Mouse (Mus musculus) retina, postnatal 1 day (tissue): ENCODE measurements around the gene Gmcl1.

Source experiments
- DNase-seq: peaks from one replicate; pipeline ENCODE4 v3.0.0-alpha.2; 2012

Gene Gmcl1

DNA sequence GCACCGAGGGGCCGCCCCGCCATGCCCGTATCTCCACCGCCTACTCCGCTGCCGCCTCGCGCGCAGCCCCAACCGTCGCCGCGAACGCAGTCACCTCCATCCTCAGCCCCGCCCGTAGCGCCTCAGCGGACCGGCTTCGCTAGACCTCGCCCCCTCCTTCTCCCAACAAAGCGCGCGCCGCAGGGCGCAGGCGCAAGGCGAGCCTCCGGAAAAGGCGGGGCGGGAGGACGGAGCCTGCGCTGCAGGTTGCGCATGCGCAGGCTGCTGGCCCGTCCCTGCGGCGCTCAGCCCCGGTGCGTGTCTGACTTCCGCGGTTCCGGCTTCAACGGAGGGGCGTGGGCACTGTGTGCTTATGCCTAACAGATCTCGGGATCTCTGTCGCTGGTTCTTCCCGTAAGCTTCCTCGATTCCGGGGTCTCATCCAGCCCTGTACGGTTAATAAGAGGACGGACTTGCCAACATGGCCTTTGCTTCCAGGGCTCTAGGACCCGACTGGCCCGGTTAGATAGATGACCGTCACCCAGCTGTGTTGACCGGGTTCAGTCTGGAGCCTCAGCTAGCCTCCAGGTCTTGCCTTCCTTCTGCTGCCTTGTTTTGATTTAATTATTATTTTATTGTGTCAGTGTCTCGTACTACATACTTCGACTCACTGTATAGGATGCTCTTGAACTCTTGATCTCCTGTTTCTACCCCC lies at the start of gene Gmcl1:
Gene Gmcl1, minus strand, starts transcription at position 201 of the 694 bp plus-strand sequence.
- peak; percentile 98 for DNase-seq

DNA sequence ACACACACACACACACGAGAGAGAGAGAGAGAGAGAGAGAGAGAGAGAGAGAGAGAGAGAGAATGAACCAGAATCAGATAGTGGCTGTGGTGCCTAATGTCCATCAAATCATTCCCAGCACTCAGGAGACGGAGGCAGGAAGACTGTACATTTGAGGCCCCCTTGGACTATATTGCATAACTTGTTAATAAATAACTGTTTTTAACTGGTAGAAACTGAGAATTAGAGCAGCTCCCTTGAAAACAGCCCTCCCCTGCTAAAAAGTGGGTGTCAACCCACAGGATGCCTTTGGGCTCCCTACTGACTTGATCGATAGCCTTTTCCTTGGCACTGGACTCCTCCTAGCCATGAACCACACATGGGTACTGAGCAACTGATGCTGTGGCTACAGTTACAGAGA lies 49.2 kb upstream of the Gmcl1 start:
- no peak for DNase-seq

DNA sequence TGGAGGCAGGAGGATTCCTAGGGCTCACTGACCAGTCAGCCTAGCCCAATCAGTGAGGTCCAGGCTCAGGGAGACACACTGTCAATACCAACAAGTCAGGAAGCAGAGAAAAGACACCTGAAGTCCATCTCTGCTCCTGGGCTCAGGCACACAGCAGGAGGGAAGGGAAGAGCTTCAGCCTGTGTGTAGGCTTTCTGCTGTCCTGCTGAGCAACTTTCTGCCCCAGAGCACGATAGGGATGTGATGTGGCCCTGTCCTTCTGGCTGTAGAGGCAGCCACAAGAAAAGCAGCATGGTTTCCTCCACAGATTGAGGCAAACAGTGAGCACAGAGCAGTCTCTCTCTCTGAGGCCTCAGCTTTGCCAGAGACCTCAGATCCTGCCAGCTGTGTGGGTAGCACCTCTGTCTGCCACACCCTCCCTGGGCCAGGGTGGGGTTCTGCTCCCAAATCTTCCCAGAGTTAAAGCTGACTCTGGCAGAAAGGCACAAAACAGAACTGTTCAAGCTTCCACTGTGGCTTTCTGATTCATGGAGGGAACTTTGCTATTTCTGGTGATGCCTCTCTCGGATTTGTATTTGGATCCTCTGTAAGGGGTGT lies 48.3 kb upstream of the Gmcl1 start:
- DNase-seq: no peak

DNA sequence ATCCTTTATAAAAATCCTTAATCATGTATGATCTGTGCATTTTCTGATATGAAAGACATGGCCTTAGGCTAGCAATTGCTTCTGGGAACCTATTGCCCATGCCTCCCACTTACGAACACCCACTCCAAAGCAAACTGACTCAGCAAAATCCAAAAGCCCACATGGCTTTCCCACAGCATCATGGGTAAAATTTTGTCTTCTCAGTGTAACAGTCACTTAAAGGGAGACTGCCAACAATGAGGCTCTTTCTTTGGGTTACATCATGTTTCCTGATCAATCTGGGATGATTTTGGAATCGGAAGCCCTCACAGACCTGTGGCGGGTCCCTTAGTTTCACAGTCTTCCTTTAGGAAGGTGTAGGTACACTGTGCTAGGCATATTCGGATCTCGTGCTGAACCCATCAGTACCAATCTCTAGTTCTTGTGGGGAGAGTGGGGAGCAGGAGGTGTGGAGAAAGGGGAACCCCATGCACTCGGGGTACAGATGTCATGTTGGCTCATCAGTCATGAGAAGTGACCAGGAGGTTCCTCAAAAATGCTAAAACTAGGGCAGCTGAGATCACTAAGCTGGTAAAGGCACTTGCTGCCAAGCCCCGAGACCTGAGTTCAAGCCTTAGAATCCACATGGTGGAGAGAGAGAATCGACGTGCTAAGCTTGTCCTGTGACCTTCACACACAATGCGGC lies 45.9 kb upstream of the Gmcl1 start:
- no peak for DNase-seq

DNA sequence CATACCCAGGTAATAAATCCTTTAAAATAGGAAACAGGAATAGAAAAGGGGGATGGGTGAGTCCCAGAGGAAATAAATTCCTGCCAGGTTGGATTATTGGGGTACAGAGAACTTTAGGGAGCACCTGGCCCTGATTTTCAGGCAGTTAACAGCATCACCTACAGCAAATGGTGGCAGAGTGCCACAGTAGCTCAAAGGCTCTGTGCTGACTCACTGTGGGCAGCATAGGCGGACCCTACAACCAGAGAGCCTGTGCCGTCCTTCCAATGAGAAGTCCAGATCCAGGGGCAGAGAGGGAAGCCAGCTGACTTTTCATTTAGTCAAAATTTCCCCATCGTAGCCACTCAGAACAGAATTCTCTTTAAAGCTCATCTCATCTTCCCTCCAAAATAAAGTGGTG lies 44.0 kb upstream of the Gmcl1 start:
- no peak for DNase-seq

DNA sequence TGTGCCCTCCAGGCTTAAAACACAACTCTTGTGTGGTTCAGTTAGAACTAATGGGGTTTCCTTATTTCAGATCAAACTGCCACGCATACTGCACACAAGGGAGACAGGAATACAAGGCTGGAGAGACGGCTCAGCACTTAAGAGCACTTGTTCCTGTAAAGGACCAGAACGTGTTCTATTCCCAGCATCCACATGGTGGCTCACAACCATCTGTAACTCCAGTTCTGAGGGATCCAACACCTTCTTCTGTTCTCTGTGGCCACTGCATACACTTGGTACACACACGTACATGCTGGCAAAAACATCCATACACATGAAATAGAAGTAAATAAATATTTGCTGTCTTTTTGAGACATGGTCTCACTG lies 43.5 kb upstream of the Gmcl1 start:
- DNase-seq: no peak

DNA sequence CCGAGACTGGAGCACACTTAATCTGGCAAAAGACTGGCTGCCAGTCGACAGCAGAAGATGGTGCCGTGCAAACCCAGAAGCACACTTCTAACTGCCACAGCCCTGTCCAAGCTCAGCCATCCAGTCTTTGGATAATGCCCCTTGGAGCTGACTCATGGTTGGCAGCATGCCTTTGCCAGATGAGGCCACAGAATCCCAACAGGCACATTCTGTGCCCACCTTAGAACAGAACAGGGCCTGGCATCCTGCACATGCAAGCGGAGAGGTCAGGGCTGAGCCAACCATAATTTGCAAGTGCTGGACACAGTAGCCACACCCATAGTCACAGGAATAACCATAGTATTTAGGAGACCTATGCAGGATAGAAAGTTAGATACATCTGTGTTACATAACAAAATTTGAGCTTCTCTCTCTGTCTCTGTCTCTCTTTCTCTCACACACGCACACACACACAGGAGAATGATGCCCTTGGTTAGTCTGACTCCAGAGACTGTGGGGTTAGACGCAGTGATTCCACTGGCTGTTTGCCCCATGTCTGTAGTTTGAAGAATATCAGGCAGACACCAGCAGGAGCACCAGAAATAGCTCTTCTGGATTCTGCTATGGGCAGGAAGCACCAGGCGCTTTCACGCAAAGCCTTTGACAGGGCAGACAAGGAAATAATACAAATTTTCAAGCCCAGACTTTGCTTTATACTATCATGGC lies 43.0 kb upstream of the Gmcl1 start:
- DNase-seq: no peak

DNA sequence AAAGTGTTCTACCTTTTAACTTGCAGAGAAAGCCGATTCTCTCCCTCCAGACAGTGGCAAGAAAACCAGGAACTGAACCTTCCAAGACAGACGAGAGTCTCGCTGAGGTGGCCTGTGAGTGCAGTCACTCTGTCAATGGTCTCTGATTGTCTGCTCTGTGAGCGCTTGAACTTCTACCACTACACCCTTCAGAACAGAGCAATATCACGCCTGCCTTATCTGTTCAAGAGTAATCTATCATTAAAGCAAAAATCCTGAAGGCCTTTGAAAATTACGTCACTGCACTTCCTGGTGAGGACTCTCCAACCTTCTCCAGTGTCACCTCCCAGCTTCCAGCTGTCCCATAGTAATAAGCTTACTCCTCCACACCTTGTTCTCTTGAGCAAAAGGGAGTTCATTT lies 41.8 kb upstream of the Gmcl1 start:
- no peak for DNase-seq

DNA sequence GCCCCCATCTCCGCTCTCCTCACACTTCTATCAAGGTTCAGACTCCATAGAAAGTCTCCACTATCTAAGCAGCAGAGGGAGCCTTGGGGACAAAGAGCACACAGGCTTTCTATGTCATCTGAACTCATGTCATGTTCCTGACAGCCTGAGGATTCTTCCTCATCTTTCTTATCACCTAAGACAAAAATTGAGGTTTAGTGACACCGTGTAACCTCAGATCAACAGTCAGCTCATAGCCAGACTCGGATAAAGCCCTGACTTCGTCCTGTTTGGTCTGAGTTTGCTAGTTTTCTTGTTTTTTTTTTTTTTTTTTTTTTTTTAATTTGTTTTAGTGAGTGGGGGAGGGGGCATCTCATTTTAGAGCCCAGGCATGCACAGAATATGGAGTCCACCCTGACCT lies 40.6 kb upstream of the Gmcl1 start:
- no peak for DNase-seq

DNA sequence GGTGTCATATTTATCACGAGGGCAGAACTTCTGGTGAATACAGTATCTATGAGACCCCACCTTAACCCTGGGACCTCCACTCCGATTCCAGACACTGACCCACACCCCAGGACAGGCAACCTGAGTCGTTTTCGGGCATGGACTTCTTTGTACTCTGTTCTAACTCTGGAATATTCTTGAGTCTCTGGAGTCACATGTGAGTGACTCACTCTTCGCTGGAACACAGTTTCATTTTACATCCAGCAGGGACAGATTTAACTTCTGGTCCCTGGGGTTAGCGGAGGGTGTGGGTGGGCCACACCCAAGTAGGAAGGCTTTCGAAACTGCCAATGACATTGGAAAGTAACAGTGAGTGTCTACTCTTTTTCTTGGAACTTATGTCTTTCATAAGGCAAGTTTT lies 39.4 kb upstream of the Gmcl1 start:
- no peak for DNase-seq

DNA sequence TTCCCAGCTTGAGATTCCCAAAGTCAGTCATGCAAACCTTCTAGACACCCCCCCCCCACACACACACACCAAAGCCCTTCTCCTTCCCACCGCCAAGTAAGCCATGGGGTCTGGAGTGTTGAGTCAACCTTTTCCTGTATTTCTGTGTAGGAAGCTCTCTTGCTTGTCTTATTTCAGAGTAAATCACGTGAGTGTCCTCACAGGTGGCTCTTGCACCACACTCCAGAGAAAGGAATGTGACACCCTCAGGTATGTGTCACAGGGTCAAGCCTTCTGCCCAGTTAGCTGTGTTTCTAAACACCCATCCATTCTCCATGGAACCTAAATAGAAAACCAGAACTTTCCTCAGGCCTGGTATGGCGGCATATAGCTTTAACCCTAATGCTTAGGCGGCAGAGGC lies 35.8 kb upstream of the Gmcl1 start:
- DNase-seq: no peak

DNA sequence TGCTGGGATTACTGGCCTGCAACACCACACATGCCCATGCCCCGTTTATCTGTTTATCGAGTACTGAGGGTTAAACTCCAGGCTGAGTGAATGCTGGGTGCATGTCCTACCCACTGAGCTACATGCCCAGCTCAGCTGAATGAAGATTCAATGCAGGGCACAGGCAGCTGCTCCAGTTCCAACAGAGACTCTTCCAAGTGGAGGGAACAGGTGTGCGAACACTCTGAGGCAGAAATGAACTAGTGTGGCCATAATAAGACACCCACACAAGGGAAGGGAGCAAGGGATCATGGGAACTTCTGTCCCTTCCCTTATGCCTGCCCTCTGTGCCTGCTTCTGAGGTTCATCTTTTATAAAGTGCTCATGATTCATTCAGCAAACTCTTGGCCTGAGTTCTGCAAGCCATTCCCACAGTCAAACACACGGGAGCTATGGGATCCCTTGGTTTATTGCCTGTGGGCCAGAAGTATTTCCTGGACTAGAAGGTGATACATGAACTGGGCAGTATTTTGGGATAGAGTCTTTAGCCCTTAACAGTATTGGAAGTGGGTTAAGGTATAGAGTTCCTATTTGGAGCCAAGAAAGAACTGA lies 35.1 kb upstream of the Gmcl1 start:
- no peak for DNase-seq

DNA sequence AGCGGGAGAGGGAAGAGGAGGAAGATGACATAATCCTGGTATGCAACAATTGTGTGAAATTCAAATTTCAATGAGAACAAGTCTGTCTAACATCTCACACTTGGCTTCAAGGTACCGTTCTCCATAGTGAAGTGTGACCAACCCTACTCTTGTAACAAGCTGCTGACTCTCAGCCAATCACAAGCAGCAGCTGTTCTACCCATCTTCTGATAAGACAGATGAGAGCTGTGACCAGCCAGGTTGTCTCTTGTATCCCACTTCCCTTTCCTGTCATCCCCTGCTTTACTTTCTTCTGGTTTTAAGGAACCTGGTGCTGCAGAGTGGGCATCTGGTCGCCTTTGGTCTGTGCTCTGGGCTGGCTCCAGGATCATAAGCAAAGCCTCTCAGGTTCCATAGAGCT lies 34.3 kb upstream of the Gmcl1 start:
- no peak for DNase-seq

DNA sequence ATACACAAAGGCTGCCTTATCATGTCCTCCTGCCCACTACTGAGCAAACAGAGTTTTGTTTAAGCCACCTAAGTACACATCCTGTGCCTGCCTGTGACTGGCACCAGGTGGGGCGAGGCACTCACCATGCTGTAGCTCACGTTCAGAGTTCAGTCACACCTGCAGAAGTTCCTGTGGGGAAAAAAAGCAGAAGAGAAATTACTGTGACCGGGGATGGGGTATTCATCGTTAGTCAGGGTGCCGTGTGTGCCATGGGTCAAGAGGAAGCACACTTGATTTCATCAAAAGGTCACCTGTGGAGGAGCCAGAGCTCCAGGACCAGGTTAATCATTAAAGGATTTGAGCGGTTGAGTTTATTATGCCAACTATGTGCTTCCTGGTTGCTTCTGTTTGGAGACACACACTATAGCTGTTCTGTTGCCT lies 32.5 kb upstream of the Gmcl1 start:
- DNase-seq: no peak

DNA sequence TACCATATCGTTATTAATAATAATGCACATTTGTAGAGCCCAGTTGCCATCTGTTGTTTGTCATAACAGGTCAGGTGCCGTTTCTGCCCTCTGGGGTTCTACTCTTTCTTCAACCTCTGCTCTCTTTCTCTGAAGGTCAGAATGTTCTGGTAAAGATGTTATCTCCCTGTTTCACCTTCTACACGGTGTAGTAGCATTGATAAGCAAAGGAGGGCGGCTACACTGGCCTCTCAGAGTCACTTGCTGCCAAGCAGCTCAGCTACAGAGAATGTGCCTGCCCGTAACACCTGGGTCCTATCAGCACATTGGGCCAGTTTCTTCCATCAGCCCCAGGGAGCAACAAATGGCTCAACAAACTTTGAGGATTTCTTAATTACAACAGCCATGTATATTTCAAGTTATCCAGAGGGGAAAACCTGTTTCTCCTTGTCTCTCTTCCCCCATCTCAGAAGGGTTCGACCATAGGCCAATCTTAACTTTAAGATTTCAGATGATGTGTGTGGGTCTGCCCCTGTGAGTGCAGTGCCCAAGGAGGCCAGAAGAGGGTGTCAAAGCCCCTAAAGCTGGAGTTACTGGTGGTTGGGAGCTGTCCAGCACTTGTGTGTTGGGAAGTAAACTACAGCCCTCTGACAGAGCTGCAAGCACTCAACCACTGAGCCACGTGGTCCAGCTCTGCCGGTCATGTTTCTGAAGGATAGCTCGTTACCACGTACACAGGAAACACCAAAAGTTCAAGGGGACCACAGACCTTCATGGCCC lies 21.1 kb upstream of the Gmcl1 start:
- DNase-seq: no peak

DNA sequence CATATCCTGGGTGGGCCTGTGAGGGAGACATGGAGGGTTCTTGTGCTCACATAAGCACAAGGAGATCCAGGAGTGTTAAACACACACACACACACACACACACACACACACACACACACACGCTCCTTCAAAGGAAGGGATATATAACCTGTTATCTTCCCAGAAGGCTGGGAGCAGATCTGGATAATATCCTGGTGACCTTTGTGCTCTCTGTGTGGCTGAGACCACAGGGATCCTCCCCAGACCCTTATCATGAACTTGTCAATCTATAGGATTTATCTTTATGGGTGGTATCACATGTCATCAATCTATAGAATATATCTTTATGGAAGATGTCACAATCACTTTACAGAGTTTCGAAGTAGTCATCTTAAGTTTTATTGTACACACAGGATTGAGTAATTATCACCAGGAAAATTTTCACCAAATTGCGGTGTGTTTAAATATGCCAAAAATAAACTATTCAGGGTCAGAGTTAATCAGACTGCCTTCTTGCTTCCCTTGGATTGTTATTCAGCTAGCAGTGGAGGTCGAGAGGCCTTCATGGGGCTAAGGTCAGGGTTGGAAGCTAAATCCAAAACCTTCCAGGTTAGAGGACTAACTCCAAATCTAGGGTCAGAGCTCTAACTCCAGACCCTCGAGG lies 19.8 kb upstream of the Gmcl1 start:
- DNase-seq: no peak

DNA sequence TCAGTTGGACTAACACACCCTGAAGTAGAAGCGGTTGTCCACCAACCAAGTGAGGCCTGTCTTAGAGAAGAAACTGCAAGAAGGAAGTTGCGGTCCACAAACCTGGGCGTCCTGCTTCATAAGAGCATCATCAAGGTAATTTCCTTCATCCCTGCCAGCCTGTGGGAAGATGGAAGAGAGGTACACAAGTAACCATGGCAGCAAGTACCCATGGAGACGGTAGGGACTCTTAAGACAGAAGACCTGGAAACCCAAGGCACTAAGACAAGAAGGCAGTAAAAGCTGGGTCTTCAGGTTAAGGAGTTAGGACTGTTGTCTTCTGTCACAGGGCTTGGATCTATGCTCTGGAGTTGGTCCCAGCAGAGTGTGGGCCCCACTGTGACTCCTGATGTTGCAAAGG lies 17.8 kb upstream of the Gmcl1 start:
- peak; percentile 14 for DNase-seq

DNA sequence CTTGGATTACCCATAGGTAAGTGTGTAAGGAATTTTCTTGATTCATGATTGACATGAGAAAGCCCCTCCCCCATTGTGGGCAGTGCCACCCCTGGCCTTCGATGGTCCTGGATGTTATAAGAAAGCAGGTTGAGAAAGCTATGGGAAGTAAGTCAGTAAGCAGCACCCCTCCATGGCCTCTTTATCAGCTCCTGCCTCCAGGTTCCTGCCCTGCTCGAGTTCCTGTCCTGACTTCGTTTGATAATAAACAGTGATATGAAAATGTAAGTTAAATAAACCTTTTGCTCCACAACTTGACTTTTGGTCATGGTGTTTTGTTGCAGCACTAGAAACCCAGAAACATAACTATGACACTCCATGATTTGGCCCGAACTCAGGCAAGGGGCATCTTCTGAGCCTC lies 16.6 kb upstream of the Gmcl1 start:
- no peak for DNase-seq

DNA sequence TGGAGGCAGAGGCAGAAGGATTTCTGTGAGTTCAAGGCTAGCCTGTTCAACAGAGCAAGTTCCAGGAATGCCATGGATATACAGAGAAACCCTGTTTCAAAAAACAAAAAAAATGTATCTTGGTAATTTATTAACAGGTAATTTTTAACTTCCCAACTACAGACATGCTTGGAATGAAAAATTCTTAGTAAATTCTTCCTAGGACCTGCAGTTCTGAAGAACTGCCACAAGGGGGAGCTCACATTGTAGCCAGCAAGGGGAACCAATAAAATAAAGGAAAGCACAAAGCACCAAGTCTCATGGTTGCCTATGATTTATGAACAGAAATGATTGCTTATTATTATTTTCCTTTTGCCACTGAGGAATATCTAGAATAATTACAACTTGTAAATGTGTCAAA lies 14.0 kb upstream of the Gmcl1 start:
- peak; percentile 65 for DNase-seq

DNA sequence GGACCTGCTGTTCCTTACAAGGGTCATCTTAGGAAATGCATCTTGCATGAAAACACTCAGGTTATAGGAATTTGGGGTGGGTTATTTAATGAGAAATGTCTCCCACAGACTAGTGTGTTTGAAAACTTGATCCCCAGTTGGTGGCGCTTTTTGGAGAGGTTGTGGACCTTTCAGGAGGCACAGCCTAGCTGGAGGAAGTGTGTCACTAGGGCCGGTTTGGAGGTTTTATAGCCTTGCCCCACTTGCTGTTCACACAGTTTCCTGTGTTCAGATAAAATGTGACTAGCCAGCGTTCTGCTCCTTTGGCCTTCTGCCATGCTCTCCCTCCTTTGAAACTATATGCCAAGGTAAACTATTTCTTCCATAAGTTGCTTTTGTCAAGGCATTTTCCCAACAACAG lies 7.5 kb upstream of the Gmcl1 start:
- no peak for DNase-seq

DNA sequence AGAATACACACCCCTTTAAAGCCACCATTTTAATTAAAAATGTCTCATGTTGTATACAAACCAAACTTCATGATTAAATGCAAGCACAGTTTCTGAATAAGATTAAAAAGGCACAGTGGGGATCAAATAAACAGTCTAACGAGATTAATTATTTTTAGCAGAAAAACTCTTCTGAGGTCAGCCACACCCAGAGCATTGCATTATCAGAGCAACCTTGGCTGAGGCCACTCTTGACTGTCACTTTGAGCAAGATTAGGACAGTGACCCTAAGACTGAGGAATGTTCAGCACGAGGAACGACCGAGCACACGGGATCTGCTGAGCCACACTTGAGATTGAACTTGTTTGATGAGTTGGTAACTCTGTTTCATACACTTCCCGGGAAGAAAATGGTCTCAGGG lies 3.6 kb upstream of the Gmcl1 start:
- no peak for DNase-seq

DNA sequence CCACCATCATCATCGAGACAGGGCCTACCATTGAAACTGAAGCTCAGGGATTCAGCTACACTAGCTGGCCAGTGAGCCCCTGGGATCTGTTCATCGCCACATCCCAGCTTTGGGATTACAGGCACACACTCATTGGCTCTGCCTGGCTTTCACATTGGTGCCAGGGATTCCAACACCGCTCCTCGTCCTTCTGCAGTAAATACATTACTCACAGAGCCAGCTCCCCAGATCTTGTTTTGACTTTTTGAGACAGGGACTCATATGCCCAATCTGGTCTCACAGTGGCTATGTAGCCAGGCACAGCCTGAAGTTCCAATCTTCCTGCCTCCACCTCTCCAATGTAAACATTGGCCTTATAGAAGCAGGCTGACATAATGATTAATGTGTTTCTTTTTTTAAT lies 3.1 kb upstream of the Gmcl1 start:
- no peak for DNase-seq
